Mouse (Mus musculus): ENCODE results near the gene Rpl23a.

Rpl23a gene

GRCm38 (mm10) chr11:78177903-78178858 lies 5.2 kb downstream of the Rpl23a start:
- peak; percentile 93 for DNase-seq (ENCODE audit: low read depth, low spot score)
- Histone ChIP-seq H3K36me3 (ENCODE audit: control insufficient read depth, insufficient read depth, low read length, poor library complexity, severe bottlenecking) (peaks cover 8% of the 10 kb centered on the region), H3K27me3 (ENCODE audit: control insufficient read depth, insufficient read depth, low read length, poor library complexity, severe bottlenecking) (no peaks in the 10 kb centered on the region)

- H3K27me3 ChIP-seq (ENCODE audit: control insufficient read depth, insufficient read depth, low read length, poor library complexity, severe bottlenecking): no peaks in the 10 kb centered on the region
Measured at GRCm38 (mm10) chr11:78177437-78177836, 5.9 kb downstream of the Rpl23a start.

GRCm38 (mm10) chr11:78176905-78177331 lies 6.5 kb downstream of the Rpl23a start:
- H3K36me3 ChIP-seq (ENCODE audit: control insufficient read depth, insufficient read depth, low read length, poor library complexity, severe bottlenecking): peaks cover 8% of the 10 kb centered on the region
- DNase-seq (ENCODE audit: low read depth, low spot score): peak; percentile 63

More at GRCm38 (mm10) chr11:78177437-78177836, 5.9 kb downstream of the Rpl23a start:
- peak; percentile 53 for DNase-seq (ENCODE audit: low read depth, low spot score)
- H3K36me3 ChIP-seq (ENCODE audit: control insufficient read depth, insufficient read depth, low read length, poor library complexity, severe bottlenecking): peaks cover 8% of the 10 kb centered on the region

DNA sequence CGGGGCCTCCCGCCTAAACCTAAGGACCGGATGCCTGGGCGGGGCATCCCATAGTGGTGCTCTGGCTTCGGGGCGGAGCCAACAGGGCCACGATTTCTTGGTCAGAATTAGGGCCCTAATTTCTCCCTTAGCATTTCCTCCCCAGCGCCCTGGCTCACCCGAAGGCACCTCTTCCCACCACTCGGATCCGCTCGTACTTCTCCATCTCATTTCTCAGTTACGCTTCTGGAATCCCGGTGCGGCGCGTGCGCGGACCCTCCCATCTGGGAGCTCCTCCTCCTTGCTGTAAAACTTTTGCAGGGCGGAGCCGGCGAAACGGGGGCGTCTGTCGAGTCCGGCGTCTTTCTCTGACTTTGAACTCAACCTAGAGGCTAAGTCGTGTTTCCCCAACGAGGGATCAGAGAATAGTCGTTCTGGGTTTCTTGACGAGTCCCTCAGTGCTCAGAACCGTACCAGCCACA lies 7.0 kb downstream of the Rpl23a start, which contains the start of the genes Nek8 and Tlcd1:
Nek8 (minus strand) TSS at position 274 of the 461 bp plus-strand sequence.
Tlcd1 (plus strand) TSS at position 310 of the 461 bp plus-strand sequence.
- H3K27me3 ChIP-seq (ENCODE audit: control insufficient read depth, insufficient read depth, low read length, poor library complexity, severe bottlenecking): no peaks in the 10 kb centered on the region
- H3K36me3 ChIP-seq (ENCODE audit: control insufficient read depth, insufficient read depth, low read length, poor library complexity, severe bottlenecking): peaks cover 8% of the 10 kb centered on the region
- DNase-seq (ENCODE audit: low read depth, low spot score): peak; percentile 92

More at GRCm38 (mm10) chr11:78176905-78177331, 6.5 kb downstream of the Rpl23a start:
- H3K27me3 ChIP-seq (ENCODE audit: control insufficient read depth, insufficient read depth, low read length, poor library complexity, severe bottlenecking): no peaks in the 10 kb centered on the region

- DNase-seq (ENCODE audit: low read depth, low spot score): peak; percentile 67
- Histone ChIP-seq H3K27me3 (ENCODE audit: control insufficient read depth, insufficient read depth, low read length, poor library complexity, severe bottlenecking) (no peaks in the 10 kb centered on the region), H3K36me3 (ENCODE audit: control insufficient read depth, insufficient read depth, low read length, poor library complexity, severe bottlenecking) (peaks cover 6% of the 10 kb centered on the region)
Measured at GRCm38 (mm10) chr11:78175771-78176401, 7.5 kb downstream of the Rpl23a start.

DNA sequence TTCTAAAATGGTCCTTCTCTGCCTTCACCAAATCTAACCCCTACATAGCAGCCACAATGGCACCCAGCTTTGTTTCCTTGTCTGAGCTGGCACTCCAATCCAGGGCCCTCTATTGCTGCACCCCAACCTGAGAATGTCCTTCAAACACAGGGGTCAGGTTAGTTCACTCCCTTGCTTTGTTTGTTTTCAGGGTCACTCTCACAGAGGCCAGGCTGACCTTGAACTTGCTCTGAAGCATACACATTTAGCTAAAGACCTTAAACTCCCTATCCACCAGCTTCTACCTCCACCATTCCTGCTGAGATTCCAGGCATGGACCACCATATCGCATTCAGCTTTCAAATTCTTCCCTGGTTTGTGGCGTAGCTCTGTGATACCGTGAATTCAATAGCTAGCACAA lies 8.9 kb downstream of the Rpl23a start:
- no peaks in the 10 kb centered on the region for H3K36me3 ChIP-seq (ENCODE audit: control insufficient read depth, insufficient read depth, low read length, poor library complexity, severe bottlenecking)
- H3K27me3 ChIP-seq (ENCODE audit: control insufficient read depth, insufficient read depth, low read length, poor library complexity, severe bottlenecking): no peaks in the 10 kb centered on the region
- no peak for DNase-seq (ENCODE audit: low read depth, low spot score)

GRCm38 (mm10) chr11:78172748-78173383 lies 10.5 kb downstream of the Rpl23a start:
- Histone ChIP-seq H3K36me3 (ENCODE audit: control insufficient read depth, insufficient read depth, low read length, poor library complexity, severe bottlenecking) (no peaks in the 10 kb centered on the region), H3K27me3 (ENCODE audit: control insufficient read depth, insufficient read depth, low read length, poor library complexity, severe bottlenecking) (no peaks in the 10 kb centered on the region)
- no peak for DNase-seq (ENCODE audit: low read depth, low spot score)

DNA sequence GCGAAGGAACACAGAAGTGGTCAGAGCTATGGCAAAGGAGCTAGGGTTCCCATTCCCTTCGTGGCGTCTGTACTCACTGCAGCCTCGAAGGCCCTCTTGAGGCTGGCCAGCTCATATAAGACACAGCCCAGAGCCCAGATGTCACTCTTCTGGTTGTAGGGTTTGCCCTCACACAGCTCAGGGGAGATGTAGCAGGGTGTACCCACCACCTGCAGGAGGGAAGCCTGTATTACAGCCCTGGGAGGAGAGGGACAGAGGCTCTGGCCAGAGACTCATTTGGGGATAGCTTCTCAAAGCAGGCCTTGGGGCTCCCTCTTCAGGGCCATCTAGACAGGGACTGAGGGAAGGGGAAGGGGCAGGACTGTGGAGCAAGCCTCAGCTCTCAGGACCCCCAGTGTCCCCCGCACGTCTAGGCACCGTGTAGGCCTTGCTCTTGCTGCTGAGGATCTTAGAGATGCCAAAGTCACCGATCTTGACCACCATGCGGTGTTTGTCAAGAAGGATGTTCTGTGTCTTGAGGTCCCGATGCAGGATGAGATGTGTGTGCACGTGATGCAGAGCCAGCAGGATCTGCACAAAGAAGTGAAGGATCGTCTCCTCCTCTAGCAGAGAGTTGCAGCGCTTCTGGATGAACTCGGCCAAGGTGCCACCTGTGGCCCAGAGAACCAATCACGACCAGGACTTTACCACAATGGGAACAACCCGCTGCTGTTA lies 11.2 kb downstream of the Rpl23a start:
- no peaks in the 10 kb centered on the region for H3K36me3 ChIP-seq (ENCODE audit: control insufficient read depth, insufficient read depth, low read length, poor library complexity, severe bottlenecking)
- H3K27me3 ChIP-seq (ENCODE audit: control insufficient read depth, insufficient read depth, low read length, poor library complexity, severe bottlenecking): no peaks in the 10 kb centered on the region
- peak; percentile 47 for DNase-seq (ENCODE audit: low read depth, low spot score)

GRCm38 (mm10) chr11:78171328-78171727 lies 12.1 kb downstream of the Rpl23a start:
- Histone ChIP-seq H3K36me3 (ENCODE audit: control insufficient read depth, insufficient read depth, low read length, poor library complexity, severe bottlenecking) (no peaks in the 10 kb centered on the region), H3K27me3 (ENCODE audit: control insufficient read depth, insufficient read depth, low read length, poor library complexity, severe bottlenecking) (no peaks in the 10 kb centered on the region)
- peak; percentile 55 for DNase-seq (ENCODE audit: low read depth, low spot score)

GRCm38 (mm10) chr11:78170306-78170705 lies 13.1 kb downstream of the Rpl23a start:
- Histone ChIP-seq H3K27me3 (ENCODE audit: control insufficient read depth, insufficient read depth, low read length, poor library complexity, severe bottlenecking) (no peaks in the 10 kb centered on the region), H3K36me3 (ENCODE audit: control insufficient read depth, insufficient read depth, low read length, poor library complexity, severe bottlenecking) (no peaks in the 10 kb centered on the region)
- DNase-seq (ENCODE audit: low read depth, low spot score): peak; percentile 34

DNA sequence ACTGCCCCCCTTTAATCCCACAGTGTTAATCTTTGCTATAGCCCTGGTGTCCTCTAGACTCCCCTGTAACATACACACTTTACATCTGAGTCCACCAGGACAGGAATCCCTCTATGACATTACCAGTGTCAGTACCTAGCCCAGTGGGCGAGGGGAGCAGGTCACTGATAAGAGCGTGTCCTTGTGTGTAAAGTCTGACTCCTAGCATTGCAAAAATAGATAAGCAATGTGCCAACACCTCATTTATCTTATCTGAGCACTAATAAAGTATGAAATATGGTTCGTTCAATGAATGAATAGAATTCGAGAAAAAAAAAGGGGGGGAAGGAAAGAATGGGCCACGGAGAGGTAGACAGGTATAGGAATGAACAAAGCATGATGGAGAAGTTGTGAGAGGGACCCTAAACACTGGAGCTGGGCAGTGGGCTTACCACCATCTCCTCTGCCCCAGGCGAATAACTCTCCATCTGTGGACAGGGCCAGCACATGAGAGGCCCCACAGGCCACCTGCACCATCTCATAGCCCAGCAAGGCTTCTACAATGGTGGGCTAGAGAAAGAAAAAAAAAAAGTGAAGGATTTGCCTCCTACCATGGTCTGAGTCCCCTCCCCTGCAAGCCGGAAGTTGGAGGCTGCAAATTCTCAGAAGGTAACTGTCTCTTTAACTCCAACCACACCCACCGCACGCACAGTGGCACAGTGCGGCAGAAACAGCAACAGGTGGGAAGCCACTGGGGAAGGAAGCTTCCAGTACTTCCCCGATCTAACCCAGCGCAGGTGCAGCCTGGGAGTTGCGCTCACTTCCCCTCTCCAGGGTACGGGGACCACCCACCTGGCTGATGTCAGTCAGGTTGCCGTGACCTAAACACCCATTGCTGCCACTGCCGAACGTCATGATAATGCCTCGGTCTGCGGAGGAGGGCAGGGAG lies 14.6 kb downstream of the Rpl23a start:
- DNase-seq (ENCODE audit: low read depth, low spot score): peak; percentile 90
- Histone ChIP-seq H3K36me3 (ENCODE audit: control insufficient read depth, insufficient read depth, low read length, poor library complexity, severe bottlenecking) (no peaks in the 10 kb centered on the region), H3K27me3 (ENCODE audit: control insufficient read depth, insufficient read depth, low read length, poor library complexity, severe bottlenecking) (no peaks in the 10 kb centered on the region)

GRCm38 (mm10) chr11:78167257-78167959 lies 16.0 kb downstream of the Rpl23a start:
- no peak for DNase-seq (ENCODE audit: low read depth, low spot score)
- no peaks in the 10 kb centered on the region for H3K27me3 ChIP-seq (ENCODE audit: control insufficient read depth, insufficient read depth, low read length, poor library complexity, severe bottlenecking)
- no peaks in the 10 kb centered on the region for H3K36me3 ChIP-seq (ENCODE audit: control insufficient read depth, insufficient read depth, low read length, poor library complexity, severe bottlenecking)

GRCm38 (mm10) chr11:78166640-78167039 lies 16.7 kb downstream of the Rpl23a start:
- Histone ChIP-seq H3K27me3 (ENCODE audit: control insufficient read depth, insufficient read depth, low read length, poor library complexity, severe bottlenecking) (no peaks in the 10 kb centered on the region), H3K36me3 (ENCODE audit: control insufficient read depth, insufficient read depth, low read length, poor library complexity, severe bottlenecking) (no peaks in the 10 kb centered on the region; the same call in 1 of the 2 replicates)
- DNase-seq (ENCODE audit: low read depth, low spot score): no peak

All from splenic B cell, adult 2 months (primary cell).